Mouse (Mus musculus) erythroblast, embryonic 14.5 days (primary cell): ENCODE data around the gene Coq8a.

Source experiments
- GATA1 ChIP-seq: IDR thresholded peaks from 2 replicates; pipeline ENCODE4 v1.6.1; 2012; ENCODE audit warnings: low read length, inconsistent platforms, mixed read lengths
- TAL1 ChIP-seq: IDR thresholded peaks from 3 replicates; pipeline ENCODE4 v1.6.1; 2012; ENCODE audit warnings: low read length, inconsistent platforms, mixed read lengths

GRCm38 (mm10) chr1:180222007-180222406 is 22.6 kb upstream of the Coq8a start:
- no peak for TF ChIP-seq GATA1
- TF ChIP-seq TAL1 = no peak
